Mouse (Mus musculus) cerebellum, adult 2 months (tissue): Measurements from ENCODE around the gene Trmt1.

Source experiments
- CTCF ChIP-seq: fragments of 200-500 bp; IDR thresholded peaks from 2 replicates; pipeline ENCODE4 v1.5.1; 2011; ENCODE audit warnings: low read depth, mild to moderate bottlenecking, control low read depth, low read length, moderate library complexity, borderline replicate concordance; ENCODE audit not compliant: insufficient read depth
- POLR2A ChIP-seq: fragments of 200-500 bp; IDR thresholded peaks from 2 replicates; pipeline ENCODE4 v1.6.1; 2011; ENCODE audit warnings: low read length, control low read depth, borderline replicate concordance; ENCODE audit not compliant: insufficient read depth

DNA sequence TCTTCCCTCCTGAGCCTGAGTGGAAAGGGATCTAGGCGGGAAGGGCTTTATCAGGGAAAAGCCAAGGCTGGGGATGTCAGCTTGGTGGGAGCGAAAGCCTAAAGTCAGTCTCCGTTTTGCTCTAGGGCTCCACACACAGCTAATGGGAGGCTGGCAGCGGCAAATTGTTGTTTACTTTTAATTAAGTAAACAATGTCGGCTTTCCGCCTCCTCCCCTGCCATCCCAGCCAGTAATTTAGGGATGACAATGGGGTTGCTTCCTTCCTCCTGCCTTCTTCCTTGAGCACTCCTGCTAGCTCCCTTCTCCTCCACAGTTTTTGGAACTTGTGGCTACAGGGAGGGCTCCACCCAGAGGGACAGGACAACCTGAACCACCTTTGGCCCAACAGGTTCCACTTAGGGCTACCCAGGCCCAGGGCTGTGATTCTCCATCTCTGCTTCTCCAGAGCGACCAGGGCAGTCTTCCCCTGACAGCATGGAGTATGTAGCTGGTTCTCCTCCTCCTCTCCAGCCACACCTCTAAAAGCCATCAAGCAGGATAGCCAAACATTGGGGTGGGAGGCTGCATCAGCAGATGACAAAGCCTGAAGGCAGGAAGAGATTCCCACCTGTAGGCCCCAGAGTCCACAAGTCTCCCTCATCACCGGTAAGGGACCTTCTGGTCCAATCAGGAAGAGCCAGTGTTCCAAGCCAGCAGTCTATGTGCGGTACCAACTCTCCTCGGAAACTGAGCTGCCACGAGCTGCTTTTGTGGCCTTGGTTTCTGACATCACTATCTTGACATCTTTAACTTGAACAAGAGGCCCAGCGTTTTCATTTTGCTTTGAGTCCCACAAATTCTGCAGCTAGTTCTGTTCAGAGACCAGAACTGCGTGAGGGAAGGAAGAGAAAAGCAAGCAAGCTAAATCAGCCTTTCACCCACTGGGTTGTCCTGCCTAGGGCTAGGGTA lies 55.1 kb downstream of the Trmt1 start:
- TF ChIP-seq CTCF (no peak), POLR2A (no peak)
